8 mouse cellular contexts compared by ENCODE assay signal in genomic region chr11:32347264-32347606, GRCm38 (mm10). TPM values are rescaled to one million over a fixed set of nuclear protein-coding genes. Genes with fewer than 3 reads are reported as not detected.
DNase-seq lines count a peak whose midpoint lies in the region; ATAC-seq and TF ChIP-seq lines count a peak whose summit lies in the region.

No protein-coding gene starts in this region.

- H3K4me1 ChIP-seq in heart, embryonic 13.5 days = peaks cover 37% of the 10 kb centered on the region
- H3K4me1 ChIP-seq in ES-E14 (ENCODE audit: control insufficient read depth in 2 of 2, insufficient read depth in 2 of 2, low read length in 2 of 2, poor library complexity in 1 of 2) = peaks cover 0 to 12% of the 10 kb centered on the region in 2 experiments; a peak in 2 of 4 replicates
- peaks cover 6% of the 10 kb centered on the region; the same call in 1 of the 2 replicates for H3K4me1 ChIP-seq in heart, postnatal 0 days (ENCODE audit: control insufficient read depth, insufficient read depth)

- in situ Hi-C loops in ES-E14 (cut with MboI; ENCODE audit: low sequenced_read_pairs in 2 of 2, unreplicated experiment in 2 of 2) = no loop called here

- H3K9me3 ChIP-seq in heart, embryonic 13.5 days = no peaks in the 10 kb centered on the region
- no peaks in the 10 kb centered on the region for H3K9me3 ChIP-seq in ES-E14 (ENCODE audit: control insufficient read depth, insufficient read depth, low read depth, low read length)
- no peaks in the 10 kb centered on the region for H3K9me3 ChIP-seq in heart, postnatal 0 days (replicated peaks; ENCODE audit: control insufficient read depth, low read length)

- H3K9ac ChIP-seq in heart, embryonic 13.5 days = peak overlapping the region; percentile 97
- H3K9ac ChIP-seq in ES-E14 (ENCODE audit: insufficient read depth, low read depth, low read length, poor library complexity, severe bottlenecking) = peak overlapping the region; percentile 87
- H3K9ac ChIP-seq in heart, postnatal 0 days (replicated peaks; ENCODE audit: low read depth, low read length) = peak overlapping the region; percentile 71

- H3K27me3 ChIP-seq in heart, embryonic 13.5 days (replicated peaks) = peaks cover 7% of the 10 kb centered on the region
- H3K27me3 ChIP-seq in heart, postnatal 0 days (ENCODE audit: control insufficient read depth, insufficient read depth, low read length) = 0 out of 2 replicates have a peak, but pooled peaks cover 3% of the 10 kb centered on the region

- H3K36me3 ChIP-seq in heart, embryonic 13.5 days = peaks cover 18% of the 10 kb centered on the region
- H3K36me3 ChIP-seq in ES-E14 (ENCODE audit: control insufficient read depth, insufficient read depth, low read length, poor library complexity, severe bottlenecking) = no peaks in the 10 kb centered on the region
- H3K36me3 ChIP-seq in heart, postnatal 0 days (replicated peaks; ENCODE audit: control insufficient read depth, insufficient read depth, low read length) = no peaks in the 10 kb centered on the region
- peaks cover 20% of the 10 kb centered on the region; the same call in 1 of the 2 replicates for H3K36me3 ChIP-seq in macrophage (ENCODE audit: inconsistent target)

- peak overlapping the region; percentile 89 for H3K4me2 ChIP-seq in heart, embryonic 13.5 days
- H3K4me2 ChIP-seq in heart, postnatal 0 days (ENCODE audit: low read depth, low read length) = peak overlapping the region; percentile 76

- H3K4me3 ChIP-seq in heart, embryonic 13.5 days = peak overlapping the region; percentile 88
- H3K4me3 ChIP-seq in ES-E14 (ENCODE audit: insufficient read depth in 1 of 2, low read depth in 1 of 2, low read length in 2 of 2, poor library complexity in 1 of 2, severe bottlenecking in 1 of 2) (peak overlapping the region; percentile 80 to 99), macrophage (ENCODE audit: inconsistent target) (peak overlapping the region; percentile 20; the same call in 1 of the 2 replicates)
- peak overlapping the region; percentile 64 for H3K4me3 ChIP-seq in heart, postnatal 0 days (ENCODE audit: low read depth, low read length)

- ATAC-seq in heart, embryonic 13.5 days (ENCODE audit: extremely low read depth, insufficient number of reproducible peaks, low FRiP score, low TSS enrichment) = no peak
- 0 out of 2 replicates have a peak, but pooled peaks have one; percentile 3 for ATAC-seq in heart, postnatal 0 days (ENCODE audit: insufficient read depth, low read depth)
- ATAC-seq in activated CD4-positive, CD25-positive, alpha-beta regulatory T cell, adult 4 months = no peak

- DNase-seq in heart, postnatal 10 days = no peak
- DNase-seq in ES-E14 (ENCODE audit: low read depth, low spot score) = no peak
- DNase-seq in heart, postnatal 0 days (ENCODE audit: low spot score) = no peak
- no peak for DNase-seq in frontal cortex, adult 2 months (ENCODE audit: extremely low spot score in 1 of 2, low spot score in 1 of 2)
- no peak for DNase-seq in cerebellum, adult 9-10 months

- intact Hi-C loops in heart, postnatal 10 days (cut with DNase I) = loop anchor here (5.0 to 10.0 kb wide), 2 partner anchors 35 to 358 kb away; no protein-coding TSS in a partner anchor

- H3K27ac ChIP-seq in heart, embryonic 13.5 days (replicated peaks) = peak overlapping the region; percentile 84
- H3K27ac ChIP-seq in ES-E14 (ENCODE audit: insufficient read depth, low read depth, low read length, poor library complexity, severe bottlenecking) = no peak overlapping the region
- H3K27ac ChIP-seq in heart, postnatal 0 days (ENCODE audit: low read depth) = peak overlapping the region; percentile 71
- H3K27ac ChIP-seq in macrophage = no peak overlapping the region

- peaks cover 44% of the 10 kb centered on the region for H3K79me2 ChIP-seq in macrophage (ENCODE audit: inconsistent target)

- TF ChIP-seq EP300 in heart, postnatal 0 days (IDR thresholded peaks at IDR 0.05; ENCODE audit: low read depth) = no peak

- no peak for TF ChIP-seq CTCF in heart, postnatal 0 days (IDR thresholded peaks at IDR 0.05; ENCODE audit: low read depth)

- WGBS in heart, embryonic 13.5 days = 7% methylated on average over 10 of the region's 10 CpGs
- WGBS in heart, postnatal 0 days = 4% methylated on average over 10 of the region's 10 CpGs
- WGBS in macrophage (ENCODE audit: missing documents) = 10% methylated on average over 10 of the region's 10 CpGs

TF ChIP-seq in ES-E14, 5 proteins besides CTCF, POLR2A, EP300 and RAD21:
- TF ChIP-seq HCFC1 (IDR thresholded peaks at IDR 0.05; ENCODE audit: borderline replicate concordance, insufficient read depth, low read length) (no peak), CHD2 (IDR thresholded peaks at IDR 0.05; ENCODE audit: low read depth, low read length) (no peak), MAFK (IDR thresholded peaks at IDR 0.05; ENCODE audit: insufficient read depth, low read depth, low read length) (no peak), ZC3H11A (IDR thresholded peaks at IDR 0.05; ENCODE audit: borderline replicate concordance, low read depth, low read length) (no peak), ZNF384 (IDR thresholded peaks at IDR 0.05; ENCODE audit: low read depth, low read length) (no peak)

RNA-seq across cellular contexts. Expression of gene Sh3pxd2b, which starts 0.4 kb away (rescaled TPM):
- 11.5 and 12.1 TPM in 2 replicates for polyA plus RNA-seq in heart, embryonic 13.5 days (2015; fragmentation: Nextera tagmentation; extraction: Ambion mirVana)
- 10 to 100 TPM; 27.6 to 29.6 TPM for total RNA-seq in heart, postnatal 10 days (2021)
- 3.2 and 6.8 TPM in 2 replicates for total RNA-seq in ES-E14 (2012; rRNA removed)
- 12.4 and 19.0 TPM in 2 replicates for total RNA-seq in heart, postnatal 0 days (2014; rRNA removed; ENCODE audit: low replicate concordance)
- polyA plus RNA-seq in heart, postnatal 0 days (2015; fragmentation: Nextera tagmentation; extraction: Ambion mirVana) = 3.3 and 3.8 TPM in 2 replicates
- 100 to 1,000 TPM in 24 of 26 experiments, 10 to 100 TPM in 2; 76.4 to 172 (median 126) TPM for total RNA-seq in macrophage (2018; cell fraction: chromatin; rRNA removed)
- total RNA-seq in macrophage (2018; cell fraction: cytosol; rRNA removed) = 100 to 1,000 TPM in 10 of 26 experiments, 10 to 100 TPM in 16; 60.9 to 112 (median 86.5) TPM
- 100 to 1,000 TPM in 20 of 26 experiments, 10 to 100 TPM in 6; 86.6 to 152 (median 112) TPM for total RNA-seq in macrophage (2018; cell fraction: nucleus; rRNA removed)
- 55.4 to 66.8 TPM (median 59.7 TPM) in 3 replicates for polyA plus RNA-seq in macrophage (2018)
- polyA plus RNA-seq in activated CD4-positive, CD25-positive, alpha-beta regulatory T cell, adult 4 months (2017; shearing (Covaris generic)) = under 1 TPM in 1 of 2 experiments, not detected in 1; 0.06 TPM
- 11.8 and 12.5 TPM in 2 replicates for polyA plus RNA-seq in frontal cortex, adult 2 months (2012; rRNA removed)

RNA-seq across cellular contexts. Expression of gene Hbq1a, which starts 47.4 kb away (rescaled TPM):
- polyA plus RNA-seq in heart, embryonic 13.5 days (2015; fragmentation: Nextera tagmentation; extraction: Ambion mirVana) = 4.6 and 8.0 TPM in 2 replicates
- not detected for total RNA-seq in heart, postnatal 10 days (2021)
- total RNA-seq in ES-E14 (2012; rRNA removed) = 0.95 TPM in 1 of 2 replicates, not detected in the other
- total RNA-seq in heart, postnatal 0 days (2014; rRNA removed; ENCODE audit: low replicate concordance) = not detected in 2 replicates
- 0.34 TPM in 1 of 2 replicates, not detected in the other for polyA plus RNA-seq in heart, postnatal 0 days (2015; fragmentation: Nextera tagmentation; extraction: Ambion mirVana)
- not detected for total RNA-seq in macrophage (2018; cell fraction: chromatin; rRNA removed)
- total RNA-seq in macrophage (2018; cell fraction: cytosol; rRNA removed) = not detected
- not detected for total RNA-seq in macrophage (2018; cell fraction: nucleus; rRNA removed)
- polyA plus RNA-seq in macrophage (2018) = not detected in 3 replicates
- not detected for polyA plus RNA-seq in activated CD4-positive, CD25-positive, alpha-beta regulatory T cell, adult 4 months (2017; shearing (Covaris generic))
- 1.3 and 1.8 TPM in 2 replicates for polyA plus RNA-seq in frontal cortex, adult 2 months (2012; rRNA removed)

RNA-seq across cellular contexts. Expression of gene Hba-a2, which starts 50.9 kb away (rescaled TPM):
- 42,363 and 67,294 TPM in 2 replicates for polyA plus RNA-seq in heart, embryonic 13.5 days (2015; fragmentation: Nextera tagmentation; extraction: Ambion mirVana)
- 1,000 to 10,000 TPM; 3,875 to 8,514 TPM for total RNA-seq in heart, postnatal 10 days (2021)
- 1.1 TPM in 1 of 2 replicates, not detected in the other for total RNA-seq in ES-E14 (2012; rRNA removed)
- total RNA-seq in heart, postnatal 0 days (2014; rRNA removed; ENCODE audit: low replicate concordance) = 5,955 and 6,390 TPM in 2 replicates
- 5,218 and 8,165 TPM in 2 replicates for polyA plus RNA-seq in heart, postnatal 0 days (2015; fragmentation: Nextera tagmentation; extraction: Ambion mirVana)
- total RNA-seq in macrophage (2018; cell fraction: chromatin; rRNA removed) = not detected
- under 1 TPM in 1 of 26 experiments, not detected in 25; 0.19 TPM for total RNA-seq in macrophage (2018; cell fraction: cytosol; rRNA removed)
- total RNA-seq in macrophage (2018; cell fraction: nucleus; rRNA removed) = 1 to 10 TPM in 1 of 26 experiments, not detected in 25; 3.7 TPM
- not detected in 3 replicates for polyA plus RNA-seq in macrophage (2018)
- polyA plus RNA-seq in activated CD4-positive, CD25-positive, alpha-beta regulatory T cell, adult 4 months (2017; shearing (Covaris generic)) = 100 to 1,000 TPM in 1 of 2 experiments, 1 to 10 TPM in 1; 8.9 to 339 TPM
- 443 and 591 TPM in 2 replicates for polyA plus RNA-seq in frontal cortex, adult 2 months (2012; rRNA removed)

Comparison
In these comparisons a context has a peak if more than half of its experiments do, and no peak if none do; other contexts are left out.
1. H3K27ac ChIP-seq: peak in heart, embryonic 13.5 days (single experiment) and heart, postnatal 0 days (single experiment); none in ES-E14 (single experiment) and macrophage (single experiment).
2. H3K4me3 ChIP-seq: peak in every context shown above with its lines; median percentile 90 in ES-E14; 88 in heart, embryonic 13.5 days; 64 in heart, postnatal 0 days; 20 in macrophage.
3. Peak in every context shown above with its lines, with median percentiles within 50 percentile points of each other: H3K9ac ChIP-seq.